Mouse (Mus musculus): ENCODE data around the gene Erf.

Erf gene

DNA sequence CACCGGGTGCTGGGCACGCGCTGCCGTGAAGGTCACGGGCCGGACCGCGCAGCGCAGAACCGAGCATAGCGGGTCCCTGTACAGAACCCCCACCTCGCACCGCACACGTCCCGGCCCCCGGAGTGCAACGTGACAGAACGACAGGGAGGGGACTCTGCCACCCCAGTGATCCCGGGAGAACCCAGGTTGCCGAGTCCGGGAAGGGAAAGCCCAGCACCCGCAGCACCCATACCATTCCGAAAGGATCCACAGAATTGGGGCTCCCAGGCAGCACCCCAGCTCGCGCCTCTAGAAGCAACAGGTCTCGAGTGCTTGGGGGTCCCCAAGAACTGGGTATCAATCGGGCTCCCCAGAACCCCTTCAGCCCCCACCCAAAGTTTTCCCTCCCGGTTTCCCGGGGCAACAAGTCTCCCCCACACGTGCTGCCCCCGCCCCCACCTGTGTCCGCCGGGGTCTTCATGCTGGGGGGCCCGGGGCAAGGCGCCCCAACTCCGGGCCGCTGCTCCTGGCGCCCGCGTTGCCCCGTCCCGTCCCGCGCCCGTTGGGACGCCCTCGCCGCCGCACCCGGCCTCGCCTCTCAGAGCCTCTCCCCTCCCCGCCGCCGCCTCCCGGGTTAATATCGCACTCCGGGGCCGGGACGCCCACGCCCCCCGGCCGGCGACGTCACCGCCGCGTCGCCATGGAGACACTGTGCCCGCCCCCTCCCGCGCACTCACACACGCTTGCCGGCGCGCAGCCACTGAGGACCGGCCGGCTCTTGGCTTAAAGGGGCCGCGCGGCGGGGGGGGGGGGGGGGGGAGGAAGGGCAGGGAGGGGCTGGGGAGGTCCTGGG, at the start of gene Erf:
Erf (minus strand) TSS at position 621 of the 832 bp plus-strand sequence.
- no peak for DNase-seq (ENCODE audit: low read depth, low spot score)

DNA sequence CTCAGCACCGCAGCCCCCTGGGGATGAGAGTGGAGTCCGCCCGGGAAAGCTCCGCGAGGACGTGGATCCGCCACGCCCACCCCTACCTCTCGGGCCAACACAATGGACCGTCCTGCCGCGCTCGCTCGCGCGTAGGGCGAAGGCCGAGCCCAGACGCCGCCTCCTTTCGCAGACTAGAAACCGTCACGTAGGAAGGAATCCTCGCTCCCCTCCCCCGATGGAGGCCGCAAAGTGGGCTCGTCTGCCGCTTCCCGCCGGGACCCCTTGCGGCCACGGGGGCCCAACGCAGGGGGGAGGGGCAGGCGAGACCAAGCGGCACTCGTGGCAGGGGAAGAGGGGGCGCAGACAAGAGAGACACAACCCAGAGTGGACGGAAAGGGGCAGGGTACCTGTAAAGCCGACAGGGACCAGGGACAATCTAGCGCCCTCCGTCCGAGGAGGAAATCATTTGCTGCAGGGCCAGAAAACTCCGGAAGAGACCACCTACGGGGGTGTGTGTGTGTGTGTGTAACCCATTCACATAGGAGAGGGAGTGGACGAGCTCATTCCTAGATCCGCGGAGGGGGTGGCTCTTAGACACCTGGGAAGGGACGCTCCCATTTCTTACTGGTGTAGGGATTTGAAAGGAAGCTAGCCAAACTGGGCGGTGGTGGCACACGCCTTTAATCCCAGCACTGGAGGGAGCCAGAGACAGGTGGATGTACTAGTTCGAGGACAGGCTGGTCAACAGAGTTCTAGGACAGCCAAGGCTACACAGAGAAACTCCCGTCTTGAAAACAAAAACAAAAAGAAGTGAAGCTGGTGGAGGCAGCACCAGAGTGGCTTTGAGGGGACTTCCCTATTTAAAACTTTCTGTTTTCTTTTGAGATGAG, 47.1 kb upstream of the Erf start, which contains the start of gene Pafah1b3:
Pafah1b3 (minus strand) TSS at position 533 of the 872 bp plus-strand sequence.
- DNase-seq (ENCODE audit: low read depth, low spot score), result peak; percentile 93

DNA sequence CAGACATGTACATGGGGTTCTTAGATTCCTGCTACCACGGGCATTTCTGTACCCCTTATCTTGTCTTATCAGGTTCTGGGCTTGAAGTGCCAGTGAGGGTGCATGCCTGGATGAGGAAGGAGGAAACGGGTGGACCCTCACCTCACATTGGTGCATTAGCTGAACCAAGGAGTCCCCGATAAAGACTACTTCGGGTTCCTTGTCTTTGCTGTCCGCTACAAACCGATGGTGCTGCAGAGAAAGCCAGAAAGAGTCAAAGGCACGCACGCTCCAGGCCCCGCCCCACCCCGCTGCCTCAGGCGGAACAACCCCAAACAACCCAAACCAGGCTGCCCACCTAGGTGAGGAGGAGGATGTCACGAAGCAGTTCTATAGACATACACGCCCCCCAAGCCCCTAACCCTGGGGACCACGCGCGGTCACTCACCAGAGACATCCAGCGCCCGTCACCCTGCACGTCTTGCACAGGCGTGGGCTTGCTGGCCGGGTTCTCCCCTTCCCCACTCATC, 46.4 kb upstream of the Erf start:
- no peak for DNase-seq (ENCODE audit: low read depth, low spot score)

DNA sequence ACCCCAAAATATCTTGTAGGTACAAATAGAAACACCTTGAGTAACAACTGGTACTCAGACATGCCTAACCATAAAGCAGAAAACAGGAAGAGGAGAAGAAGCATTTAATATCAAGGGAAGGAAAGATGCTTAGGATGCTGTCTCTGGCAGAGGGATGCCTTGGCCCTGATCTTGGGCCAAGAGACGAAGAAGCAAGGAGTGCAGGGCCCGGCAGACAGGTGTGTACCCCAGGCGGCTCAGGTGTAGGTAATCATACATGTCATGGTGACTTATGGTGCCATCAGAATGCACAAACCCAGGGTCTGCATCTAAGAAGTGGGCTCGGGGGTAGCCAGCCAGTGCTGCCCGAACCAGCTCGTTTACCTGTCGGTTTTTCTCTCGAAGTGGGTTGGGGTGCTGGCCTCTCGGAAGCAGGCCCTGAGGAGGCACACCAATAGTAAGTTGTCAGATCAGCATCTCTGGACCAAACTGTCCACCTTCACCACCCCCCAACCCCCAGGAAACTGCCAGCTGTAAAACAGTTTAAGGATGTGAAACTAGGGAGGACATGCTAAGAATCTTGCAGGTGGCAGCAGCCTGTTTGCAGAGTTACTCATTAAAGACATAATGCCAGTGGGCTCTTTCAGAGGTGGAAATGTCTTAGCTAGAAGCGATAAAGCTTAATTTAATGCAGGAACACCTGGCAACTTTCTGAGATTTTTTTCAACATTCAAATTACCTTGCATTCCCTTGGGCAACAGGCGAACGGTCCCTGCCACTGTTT, 44.6 kb upstream of the Erf start:
- DNase-seq (ENCODE audit: low read depth, low spot score), result no peak

GRCm38 (mm10) chr7:25294495-25294894, 43.9 kb upstream of the Erf start:
- DNase-seq (ENCODE audit: low read depth, low spot score), result no peak

- no peak for DNase-seq (ENCODE audit: low read depth, low spot score)
Measured at GRCm38 (mm10) chr7:25293191-25293739, 42.7 kb upstream of the Erf start.

GRCm38 (mm10) chr7:25292107-25292506, 41.5 kb upstream of the Erf start:
- no peak for DNase-seq (ENCODE audit: low read depth, low spot score)

DNA sequence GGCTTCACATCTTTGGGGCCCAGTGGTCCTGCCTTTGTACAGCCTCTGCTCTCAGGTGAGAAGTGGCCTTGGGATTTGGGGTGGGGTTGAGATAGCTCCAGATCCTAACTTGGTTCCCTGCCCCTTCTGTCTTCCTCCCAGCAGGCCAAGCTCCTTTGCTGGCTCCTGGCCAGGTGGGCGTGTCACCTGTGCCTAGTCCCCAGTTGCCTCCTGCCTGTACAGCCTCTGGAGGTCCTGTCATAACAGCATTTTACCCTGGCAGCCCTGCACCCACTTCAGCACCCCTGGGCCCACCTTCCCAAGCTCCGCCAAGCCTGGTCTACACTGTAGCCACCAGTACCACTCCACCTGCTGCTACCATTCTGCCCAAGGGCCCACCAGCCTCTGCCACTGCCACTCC, 40.4 kb upstream of the Erf start:
- DNase-seq (ENCODE audit: low read depth, low spot score), result no peak

GRCm38 (mm10) chr7:25290463-25290862, 39.9 kb upstream of the Erf start:
- DNase-seq (ENCODE audit: low read depth, low spot score), result no peak

- no peak for DNase-seq (ENCODE audit: low read depth, low spot score)
Measured at GRCm38 (mm10) chr7:25289925-25290324, 39.4 kb upstream of the Erf start.

- DNase-seq (ENCODE audit: low read depth, low spot score), result no peak
Measured at GRCm38 (mm10) chr7:25288721-25289120, 38.2 kb upstream of the Erf start.

DNA sequence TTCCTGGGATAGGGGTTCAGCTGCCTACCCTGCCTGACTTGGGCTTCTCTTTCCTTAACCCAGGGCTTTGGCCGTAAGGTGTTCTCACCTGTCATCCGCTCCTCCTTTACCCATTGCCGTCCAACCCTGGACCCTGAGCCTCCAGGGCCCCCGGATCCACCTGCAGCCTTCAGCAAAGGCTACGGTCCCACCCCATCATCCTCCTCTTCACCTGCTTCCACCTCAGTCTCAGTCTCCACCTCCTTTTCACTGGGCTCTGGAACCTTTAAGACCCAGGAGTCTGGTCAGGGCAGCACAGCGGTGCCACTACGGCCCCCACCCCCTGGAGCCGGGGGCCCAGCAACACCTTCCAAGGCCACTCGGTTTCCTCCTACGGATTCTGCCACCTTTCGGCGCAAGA, 37.5 kb upstream of the Erf start:
- no peak for DNase-seq (ENCODE audit: low read depth, low spot score)

- no peak for DNase-seq (ENCODE audit: low read depth, low spot score)
Measured at GRCm38 (mm10) chr7:25286989-25287388, 36.4 kb upstream of the Erf start.

GRCm38 (mm10) chr7:25285511-25286238, 35.1 kb upstream of the Erf start:
- no peak for DNase-seq (ENCODE audit: low read depth, low spot score)

DNA sequence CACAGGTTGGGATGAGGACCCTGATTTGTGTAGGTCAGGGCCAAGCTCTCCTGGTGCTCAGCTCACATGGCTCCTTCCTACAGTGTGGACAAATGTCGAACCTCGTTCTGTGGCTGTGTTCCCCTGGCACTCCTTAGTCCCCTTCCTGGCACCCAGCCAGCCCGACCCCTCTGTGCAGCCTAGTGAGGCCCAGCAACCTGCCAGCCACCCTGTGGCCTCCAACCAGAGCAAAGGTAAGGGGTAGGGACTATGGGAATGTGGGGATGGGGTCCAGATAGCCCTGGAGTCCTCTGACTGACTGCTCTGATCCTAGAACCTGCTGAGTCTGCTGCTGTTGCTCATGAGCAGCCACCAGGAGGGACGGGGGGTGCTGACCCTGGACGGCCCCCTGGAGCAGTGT, 34.2 kb upstream of the Erf start:
- no peak for DNase-seq (ENCODE audit: low read depth, low spot score)

DNA sequence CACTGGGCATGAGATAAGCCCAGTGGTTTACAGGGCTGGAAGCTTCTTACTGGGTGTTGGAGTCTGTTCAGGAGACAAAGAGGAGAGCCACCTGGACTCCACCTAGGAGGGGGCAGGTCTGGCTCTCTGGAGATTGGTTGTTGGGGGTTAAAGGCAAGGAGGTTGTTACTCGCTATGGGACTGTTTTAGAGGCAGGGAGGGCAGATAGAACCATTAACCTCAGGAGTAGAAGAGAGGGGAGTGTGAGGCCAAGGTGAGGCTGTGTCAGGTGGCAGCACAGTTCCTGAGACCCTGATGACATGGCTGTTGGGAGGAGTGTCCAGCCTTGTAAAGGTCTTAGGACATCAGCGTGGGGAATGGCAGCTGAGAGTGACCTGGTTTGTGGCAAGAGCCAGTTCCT, 33.6 kb upstream of the Erf start:
- DNase-seq (ENCODE audit: low read depth, low spot score), result no peak

GRCm38 (mm10) chr7:25283637-25284036, 33.1 kb upstream of the Erf start:
- no peak for DNase-seq (ENCODE audit: low read depth, low spot score)

- DNase-seq (ENCODE audit: low read depth, low spot score), result no peak
Measured at GRCm38 (mm10) chr7:25282731-25283211, 32.2 kb upstream of the Erf start.

DNA sequence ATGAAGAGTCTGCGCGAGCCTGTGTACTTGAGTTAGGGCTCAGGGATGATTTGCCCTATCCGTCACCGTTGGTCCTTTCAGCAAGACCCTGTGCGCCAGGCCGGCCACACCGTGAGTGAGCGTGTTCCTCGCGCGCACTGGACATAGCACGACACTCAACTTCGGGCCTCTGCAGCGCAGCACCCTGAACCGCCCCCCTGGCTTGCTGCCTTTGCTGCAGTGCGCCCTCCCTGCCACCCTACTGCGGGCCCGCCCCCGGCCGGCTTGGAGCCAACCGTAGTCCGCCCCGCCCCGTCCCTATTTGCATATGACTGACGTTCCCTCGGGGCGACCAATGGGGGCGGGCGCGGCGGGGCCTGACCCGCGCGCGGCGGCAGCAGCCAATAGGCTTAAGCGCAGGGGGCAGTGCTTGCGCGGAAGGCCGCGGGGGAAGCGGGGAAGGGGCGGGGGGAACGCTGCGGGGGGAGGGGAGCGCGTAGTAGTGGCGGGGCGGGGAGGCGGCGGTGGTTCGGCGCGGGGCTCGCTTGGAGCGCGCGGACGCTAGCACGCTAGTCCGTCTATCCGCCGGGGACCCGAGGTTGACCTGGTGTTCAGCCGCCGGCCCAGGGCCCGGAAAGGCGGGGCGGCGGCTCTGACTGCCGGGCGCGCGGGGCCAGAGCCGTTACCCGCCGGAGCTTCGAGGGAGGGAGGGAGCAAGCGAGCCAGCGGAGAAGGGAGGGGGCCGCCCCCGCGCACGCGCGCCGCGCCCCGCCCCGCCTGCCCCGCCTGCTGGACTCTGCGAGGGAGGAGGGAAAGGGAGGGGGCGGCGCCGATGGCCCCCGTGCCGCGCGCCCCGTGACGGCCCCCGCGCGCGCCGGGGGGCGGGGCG, 31.4 kb upstream of the Erf start:
- DNase-seq (ENCODE audit: low read depth, low spot score), result peak; percentile 94
